Mouse (Mus musculus) thymus, adult 2 months (tissue): Measurements from ENCODE around the gene Tescl.

Experiments
- CTCF ChIP-seq: fragments of 200-500 bp; IDR thresholded peaks from 2 replicates; pipeline ENCODE4 v1.5.1; 2012; ENCODE audit warnings: mild to moderate bottlenecking, control low read depth, low read length, moderate library complexity, borderline replicate concordance; ENCODE audit not compliant: control insufficient read depth, poor library complexity, insufficient read depth; ENCODE audit errors: extremely low read depth
- POLR2A ChIP-seq: fragments of 200-500 bp; IDR thresholded peaks from 2 replicates; pipeline ENCODE4 v1.6.1; 2012; ENCODE audit warnings: mild to moderate bottlenecking, low read length, control low read depth, moderate library complexity; ENCODE audit not compliant: control insufficient read depth, poor library complexity, insufficient read depth; ENCODE audit errors: extremely low read depth

GRCm38 (mm10) chr7:24346444-24346843 lies 12.7 kb upstream of the Tescl start:
- TF ChIP-seq CTCF (no peak), POLR2A (no peak)
